Mouse (Mus musculus): ENCODE measurements at regions not wholly inside any gene's neighbourhood (a gene's known extent, or its start where the extent isn't known, plus 50 kb on each side); places are given as distances from the start of the nearest gene placed in this dataset.

GRCm38 (mm10) chr10:99615371-99615770 lies 144.1 kb downstream of the Csl start:
- no peak for DNase-seq (ENCODE audit: low read depth, low spot score)
- no peaks in the 10 kb centered on the region for H3K79me2 ChIP-seq (ENCODE audit: control insufficient read depth, insufficient read depth, low read length, poor library complexity)
- H3K27me3 ChIP-seq (ENCODE audit: control insufficient read depth in 1 of 2, insufficient read depth in 2 of 2, low read length in 2 of 2), result no peaks in the 10 kb centered on the region
- no peak overlapping the region for H3K4me3 ChIP-seq (ENCODE audit: control insufficient read depth in 1 of 2, insufficient read depth in 1 of 2, low read depth in 2 of 2, low read length in 2 of 2)
- TF ChIP-seq MXI1 (IDR thresholded peaks at IDR 0.05; ENCODE audit: low read depth, low read length), result no peak
- no peak for TF ChIP-seq GATA1 (IDR thresholded peaks at IDR 0.05; ENCODE audit: low read depth, low read length)
- H3K9me3 ChIP-seq (replicated peaks; ENCODE audit: insufficient read depth, low read length), result no peaks in the 10 kb centered on the region
- H3K9ac ChIP-seq (ENCODE audit: control insufficient read depth, low read depth, low read length, poor library complexity, severe bottlenecking), result no peak overlapping the region
- no peak overlapping the region for H3K27ac ChIP-seq (ENCODE audit: control insufficient read depth, low read depth, low read length)
- H3K4me1 ChIP-seq (ENCODE audit: control insufficient read depth in 1 of 2, insufficient read depth in 2 of 2, low read length in 2 of 2), result no peaks in the 10 kb centered on the region
- no peaks in the 10 kb centered on the region for H3K36me3 ChIP-seq (ENCODE audit: control insufficient read depth in 1 of 2, insufficient read depth in 2 of 2, low read length in 2 of 2)

- H3K36me3 ChIP-seq (ENCODE audit: control insufficient read depth in 1 of 2, insufficient read depth in 2 of 2, low read length in 2 of 2), result no peaks in the 10 kb centered on the region
- no peaks in the 10 kb centered on the region for H3K27me3 ChIP-seq (ENCODE audit: control insufficient read depth in 1 of 2, insufficient read depth in 2 of 2, low read length in 2 of 2)
- TF ChIP-seq JUND (IDR thresholded peaks at IDR 0.05; ENCODE audit: low read depth, low read length) (0 out of 2 replicates have a peak, but pooled peaks have one; percentile 58), RCOR1 (IDR thresholded peaks at IDR 0.05; ENCODE audit: low read depth, low read length) (no peak), SMC3 (IDR thresholded peaks at IDR 0.05; ENCODE audit: low read depth, low read length) (peak; percentile 95), ETS1 (IDR thresholded peaks at IDR 0.05; ENCODE audit: low read depth, low read length) (no peak), CTCF (IDR thresholded peaks at IDR 0.05 in 2 of 3, conservative IDR thresholded peaks at IDR 0.05 in 1 of 3; ENCODE audit: control insufficient read depth in 1 of 3, insufficient read depth in 1 of 3, low read depth in 2 of 3, low read length in 3 of 3, poor library complexity in 1 of 3, severe bottlenecking in 1 of 3) (peak in 2 of 3 experiments; percentile 83 to 92; a peak in 5 of 6 replicates), MYB (IDR thresholded peaks at IDR 0.05; ENCODE audit: low read depth, low read length) (no peak), MXI1 (IDR thresholded peaks at IDR 0.05; ENCODE audit: low read depth, low read length) (no peak), POLR2AphosphoS5 (IDR thresholded peaks at IDR 0.05; ENCODE audit: borderline replicate concordance, low read depth, low read length) (no peak), USF2 (IDR thresholded peaks at IDR 0.05; ENCODE audit: borderline replicate concordance in 1 of 2, insufficient read depth in 1 of 2, low read depth in 1 of 2, low read length in 2 of 2) (no peak), RAD21 (IDR thresholded peaks at IDR 0.05; ENCODE audit: low read depth, low read length) (peak; percentile 84), TCF12 (IDR thresholded peaks at IDR 0.05; ENCODE audit: low read depth, low read length) (no peak), ZC3H11A (IDR thresholded peaks at IDR 0.05; ENCODE audit: low read depth, low read length) (peak; percentile 85), POLR2AphosphoS2 (IDR thresholded peaks at IDR 0.05; ENCODE audit: low read length) (no peak)
- DNase-seq (ENCODE audit: low read depth, low spot score), result peak; percentile 86
- H3K79me2 ChIP-seq (ENCODE audit: control insufficient read depth, insufficient read depth, low read length, poor library complexity), result no peaks in the 10 kb centered on the region
- H3K27ac ChIP-seq (ENCODE audit: control insufficient read depth, low read depth, low read length), result no peak overlapping the region
- H3K4me1 ChIP-seq (ENCODE audit: control insufficient read depth in 1 of 2, insufficient read depth in 2 of 2, low read length in 2 of 2), result no peaks in the 10 kb centered on the region
- no peak overlapping the region for H3K4me3 ChIP-seq (ENCODE audit: control insufficient read depth in 1 of 2, insufficient read depth in 1 of 2, low read depth in 2 of 2, low read length in 2 of 2)
- H3K9ac ChIP-seq (ENCODE audit: control insufficient read depth, low read depth, low read length, poor library complexity, severe bottlenecking), result no peak overlapping the region
- no peaks in the 10 kb centered on the region for H3K9me3 ChIP-seq (replicated peaks; ENCODE audit: insufficient read depth, low read length)
Measured at GRCm38 (mm10) chr10:99615779-99616178, 143.7 kb downstream of the Csl start.

- no peaks in the 10 kb centered on the region for H3K36me3 ChIP-seq (ENCODE audit: control insufficient read depth in 1 of 2, insufficient read depth in 2 of 2, low read length in 2 of 2)
- no peak overlapping the region for H3K9ac ChIP-seq (ENCODE audit: control insufficient read depth, low read depth, low read length, poor library complexity, severe bottlenecking)
- H3K79me2 ChIP-seq (ENCODE audit: control insufficient read depth, insufficient read depth, low read length, poor library complexity), result no peaks in the 10 kb centered on the region
- H3K4me3 ChIP-seq (ENCODE audit: control insufficient read depth in 1 of 2, insufficient read depth in 1 of 2, low read depth in 2 of 2, low read length in 2 of 2), result no peak overlapping the region
- no peaks in the 10 kb centered on the region for H3K27me3 ChIP-seq (ENCODE audit: control insufficient read depth in 1 of 2, insufficient read depth in 2 of 2, low read length in 2 of 2)
- no peak for DNase-seq (ENCODE audit: low read depth, low spot score)
- H3K27ac ChIP-seq (ENCODE audit: control insufficient read depth, low read depth, low read length), result no peak overlapping the region
- no peaks in the 10 kb centered on the region for H3K9me3 ChIP-seq (replicated peaks; ENCODE audit: insufficient read depth, low read length)
- TF ChIP-seq NRF1 (IDR thresholded peaks at IDR 0.05; ENCODE audit: insufficient read depth, low read depth, low read length, poor library complexity, severe bottlenecking) (no peak), MEF2A (IDR thresholded peaks at IDR 0.05; ENCODE audit: extremely low read depth, insufficient replicate concordance, low read depth, low read length, poor library complexity, severe bottlenecking) (no peak), GABPA (IDR thresholded peaks at IDR 0.05; ENCODE audit: low read depth, low read length) (no peak), TBP (IDR thresholded peaks at IDR 0.05; ENCODE audit: low read depth, low read length) (no peak), POLR2AphosphoS5 (IDR thresholded peaks at IDR 0.05; ENCODE audit: borderline replicate concordance, low read depth, low read length) (no peak), USF2 (IDR thresholded peaks at IDR 0.05; ENCODE audit: borderline replicate concordance in 1 of 2, insufficient read depth in 1 of 2, low read depth in 1 of 2, low read length in 2 of 2) (no peak), POLR2AphosphoS2 (IDR thresholded peaks at IDR 0.05; ENCODE audit: low read length) (no peak), SMC3 (IDR thresholded peaks at IDR 0.05; ENCODE audit: low read depth, low read length) (no peak), E2F4 (IDR thresholded peaks at IDR 0.05; ENCODE audit: borderline replicate concordance, low read depth, low read length) (no peak), NELFE (IDR thresholded peaks at IDR 0.05; ENCODE audit: low read depth, low read length) (no peak), POLR2A (IDR thresholded peaks at IDR 0.05; ENCODE audit: control insufficient read depth in 1 of 2, insufficient read depth in 1 of 2, low read depth in 1 of 2, low read length in 2 of 2, poor library complexity in 1 of 2) (no peak), JUND (IDR thresholded peaks at IDR 0.05; ENCODE audit: low read depth, low read length) (no peak), CHD2 (IDR thresholded peaks at IDR 0.05; ENCODE audit: low read length) (no peak), CHD1 (IDR thresholded peaks at IDR 0.05; ENCODE audit: low read depth, low read length) (no peak), MAZ (IDR thresholded peaks at IDR 0.05; ENCODE audit: low read depth, low read length) (no peak), ETS1 (IDR thresholded peaks at IDR 0.05; ENCODE audit: low read depth, low read length) (no peak), TCF12 (IDR thresholded peaks at IDR 0.05; ENCODE audit: low read depth, low read length) (no peak), MXI1 (IDR thresholded peaks at IDR 0.05; ENCODE audit: low read depth, low read length) (no peak)
- H3K4me1 ChIP-seq (ENCODE audit: control insufficient read depth in 1 of 2, insufficient read depth in 2 of 2, low read length in 2 of 2), result no peaks in the 10 kb centered on the region
Measured at GRCm38 (mm10) chr10:99617623-99618022, 141.8 kb downstream of the Csl start.

Measured in MEL (cell line).